In the genomic region with DNA sequence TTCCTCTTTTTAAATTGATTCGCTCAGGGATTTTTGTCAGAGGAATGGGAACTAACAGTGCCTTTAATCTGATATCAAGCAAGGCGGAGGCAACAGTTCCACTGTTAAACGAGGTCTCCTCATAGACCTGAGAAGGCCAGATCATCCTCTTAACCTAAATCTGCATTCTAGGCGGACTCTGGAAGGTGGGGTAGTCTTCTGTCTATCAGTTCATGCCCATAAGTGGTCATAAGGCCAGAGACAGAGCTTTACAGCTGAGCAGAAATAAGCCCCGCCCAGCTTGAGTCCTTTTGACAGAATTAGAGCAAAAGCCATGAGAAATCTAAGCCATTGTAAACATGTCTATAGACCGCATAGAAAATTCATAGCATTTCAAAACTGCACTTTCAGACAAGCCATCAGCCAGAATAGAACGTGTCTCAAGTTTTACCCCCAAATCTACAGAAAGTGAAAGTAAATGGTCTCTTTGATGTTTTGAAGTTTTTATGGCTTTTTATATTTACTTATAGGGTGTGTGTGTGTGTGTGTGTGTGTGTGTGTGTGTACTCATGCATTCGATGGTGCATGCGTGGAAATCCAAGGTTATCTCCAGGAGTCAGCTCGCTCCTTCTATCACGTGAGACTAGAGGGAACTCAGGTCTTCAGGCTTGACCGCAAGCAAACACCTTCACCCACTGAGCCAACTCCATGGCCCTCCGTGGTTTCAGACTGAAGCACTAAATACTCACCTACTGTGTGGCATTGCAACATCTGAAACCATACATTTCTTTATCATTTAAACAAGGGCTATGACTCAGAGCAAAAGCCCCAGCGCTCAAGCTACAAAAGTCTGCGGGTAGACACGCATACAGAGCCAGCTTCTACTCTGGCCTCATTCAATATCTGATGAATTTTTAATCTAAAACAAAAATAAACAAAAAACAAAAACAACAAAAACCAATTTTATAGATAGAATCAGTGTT, we compare ENCODE assay signal across 19 mouse cellular contexts.
DNase-seq lines count a peak whose midpoint lies in the region; ATAC-seq and TF ChIP-seq lines count a peak whose summit lies in the region.
"Had no signal": no experiment of that assay in that cellular context is flagged by ENCODE, and none has a peak within 500 bp of the region (broad histone marks: within the 10 kb centered on the region; RNA-seq: fewer than 3 reads in every experiment).

No protein-coding gene starts in this region.

- H3K27ac ChIP-seq in CH12.LX (ENCODE audit: insufficient read depth, low read depth) = no peak overlapping the region
- H3K27ac ChIP-seq in intestine, embryonic 16.5 days (ENCODE audit: low read length) = no peak overlapping the region
- H3K27ac ChIP-seq in stomach, embryonic 15.5 days = 0 out of 2 replicates have a peak overlapping the region, but pooled peaks have one; percentile 35
- H3K27ac ChIP-seq in kidney, embryonic 15.5 days = no peak overlapping the region
- H3K27ac ChIP-seq: hindbrain, embryonic 12.5 days; limb, embryonic 10.5 days; liver, embryonic 15.5 days; macrophage had no signal

- peaks cover 9 to 32% of the 10 kb centered on the region in 2 experiments for H3K4me1 ChIP-seq in CH12.LX (ENCODE audit: control insufficient read depth in 1 of 2, insufficient read depth in 2 of 2)
- H3K4me1 ChIP-seq in intestine, embryonic 16.5 days (ENCODE audit: control insufficient read depth, insufficient read depth, low read length) = no peaks in the 10 kb centered on the region; the same call in 1 of the 2 replicates
- H3K4me1 ChIP-seq in stomach, embryonic 15.5 days = peaks cover 9% of the 10 kb centered on the region
- H3K4me1 ChIP-seq in kidney, embryonic 15.5 days = peaks cover 6% of the 10 kb centered on the region

- TF ChIP-seq EP300 in CH12.LX (IDR thresholded peaks at IDR 0.05; ENCODE audit: low read length) = no peak

- H3K4me3 ChIP-seq in CH12.LX (replicated peaks in 1 of 3; ENCODE audit: low read depth in 2 of 3, low read length in 2 of 3, poor library complexity in 1 of 3) = no peak overlapping the region
- H3K4me3 ChIP-seq in intestine, embryonic 16.5 days (ENCODE audit: low read length) = no peak overlapping the region
- no peak overlapping the region for H3K4me3 ChIP-seq in stomach, embryonic 15.5 days (replicated peaks)
- no peak overlapping the region for H3K4me3 ChIP-seq in kidney, embryonic 15.5 days (replicated peaks)
- H3K4me3 ChIP-seq: erythroblast, embryonic 14.5 days; heart, embryonic 12.5 days; hindbrain, embryonic 12.5 days; limb, embryonic 10.5 days; liver, embryonic 15.5 days had no signal

- TF ChIP-seq POLR2A in CH12.LX (IDR thresholded peaks at IDR 0.05; ENCODE audit: low read depth, low read length) = no peak

- TF ChIP-seq RAD21 in CH12.LX (IDR thresholded peaks at IDR 0.05; ENCODE audit: low read depth, low read length) = no peak

- peak; percentile 51 for DNase-seq in retina, postnatal 1 day
- DNase-seq in retina, embryonic 14.5 days (ENCODE audit: low spot score) = no peak
- no peak for DNase-seq in CH12.LX (ENCODE audit: extremely low read depth)
- DNase-seq in testis, postnatal 14 days (ENCODE audit: low spot score) = no peak
- DNase-seq: adrenal gland, adult 8-10 months; gastrocnemius, postnatal 14 days; kidney, adult 9 months; thymus, postnatal 36 days had no signal

- H3K9ac ChIP-seq in CH12.LX (ENCODE audit: insufficient read depth, low read depth) = no peak overlapping the region
- no peak overlapping the region for H3K9ac ChIP-seq in intestine, embryonic 16.5 days (ENCODE audit: low read depth, low read length)
- no peak overlapping the region for H3K9ac ChIP-seq in stomach, embryonic 15.5 days
- no peak overlapping the region for H3K9ac ChIP-seq in kidney, embryonic 15.5 days
- H3K9ac ChIP-seq: heart, embryonic 12.5 days; hindbrain, embryonic 12.5 days; liver, embryonic 15.5 days had no signal

- H3K27me3 ChIP-seq in CH12.LX (replicated peaks) = no peaks in the 10 kb centered on the region
- no peaks in the 10 kb centered on the region for H3K27me3 ChIP-seq in intestine, embryonic 16.5 days (replicated peaks; ENCODE audit: control insufficient read depth, insufficient read depth, low read length)
- H3K27me3 ChIP-seq in stomach, embryonic 15.5 days (replicated peaks) = no peaks in the 10 kb centered on the region
- H3K27me3 ChIP-seq in kidney, embryonic 15.5 days = no peaks in the 10 kb centered on the region
- H3K27me3 ChIP-seq: liver, embryonic 15.5 days had no signal

- dilution Hi-C loops in CH12.LX (cut with MboI; ENCODE audit: extremely low pct_ligation_motif_present, extremely low pct_unique_long_range_greater_than_20kb, low sequenced_read_pairs) = no loop called here

- H3K36me3 ChIP-seq in CH12.LX (replicated peaks in 1 of 2; ENCODE audit: control insufficient read depth in 1 of 2, insufficient read depth in 1 of 2, low read length in 1 of 2) = no peaks in the 10 kb centered on the region
- H3K36me3 ChIP-seq in intestine, embryonic 16.5 days (ENCODE audit: control insufficient read depth, insufficient read depth, low read length) = no peaks in the 10 kb centered on the region
- H3K36me3 ChIP-seq in stomach, embryonic 15.5 days = no peaks in the 10 kb centered on the region
- no peaks in the 10 kb centered on the region for H3K36me3 ChIP-seq in kidney, embryonic 15.5 days
- H3K36me3 ChIP-seq: heart, embryonic 12.5 days; hindbrain, embryonic 12.5 days; limb, embryonic 10.5 days; liver, embryonic 15.5 days had no signal

- peaks cover 17% of the 10 kb centered on the region for H3K9me3 ChIP-seq in CH12.LX (replicated peaks; ENCODE audit: low read length)
- no peaks in the 10 kb centered on the region for H3K9me3 ChIP-seq in intestine, embryonic 16.5 days (ENCODE audit: control insufficient read depth, low read length)
- H3K9me3 ChIP-seq in stomach, embryonic 15.5 days = no peaks in the 10 kb centered on the region
- no peaks in the 10 kb centered on the region for H3K9me3 ChIP-seq in kidney, embryonic 15.5 days (replicated peaks)
- H3K9me3 ChIP-seq: heart, embryonic 12.5 days; hindbrain, embryonic 12.5 days; limb, embryonic 10.5 days; liver, embryonic 15.5 days had no signal

- peak; percentile 36; the same call in 1 of the 2 replicates for ATAC-seq in intestine, embryonic 16.5 days
- ATAC-seq in stomach, embryonic 15.5 days (ENCODE audit: insufficient read depth, low FRiP score, low read depth) = 0 out of 2 replicates have a peak, but pooled peaks have one; percentile 42
- ATAC-seq in kidney, embryonic 15.5 days (replicated peaks; ENCODE audit: low FRiP score) = no peak
- ATAC-seq: forebrain, embryonic 16.5 days; midbrain, embryonic 16.5 days had no signal

- H3K4me2 ChIP-seq in CH12.LX (ENCODE audit: insufficient read depth, low read depth, poor library complexity, severe bottlenecking) = peak overlapping the region; percentile 65; the same call in 1 of the 2 replicates
- no peak overlapping the region; the same call in 1 of the 2 replicates for H3K4me2 ChIP-seq in intestine, embryonic 16.5 days (ENCODE audit: low read depth, low read length)
- H3K4me2 ChIP-seq in stomach, embryonic 15.5 days = 0 out of 2 replicates have a peak overlapping the region, but pooled peaks have one; percentile 14
- no peak overlapping the region for H3K4me2 ChIP-seq in kidney, embryonic 15.5 days
- H3K4me2 ChIP-seq: heart, embryonic 12.5 days; hindbrain, embryonic 12.5 days; liver, embryonic 15.5 days had no signal

- in situ Hi-C loops in CH12.LX (cut with MboI; ENCODE audit: low pct_ligation_motif_present, low pct_unique_long_range_greater_than_20kb, low sequenced_read_pairs) = loop anchor here (5.0 kb wide), 1 partner anchor 311 kb away; no protein-coding TSS in a partner anchor

- no peak for TF ChIP-seq CTCF in CH12.LX (conservative IDR thresholded peaks at IDR 0.05 in 1 of 2, IDR thresholded peaks at IDR 0.05 in 1 of 2; ENCODE audit: low read depth in 2 of 2, low read length in 2 of 2)

- no peaks in the 10 kb centered on the region for H3K79me2 ChIP-seq in CH12.LX (replicated peaks; ENCODE audit: control insufficient read depth, extremely low read depth, insufficient read depth, poor library complexity, severe bottlenecking)

- 61% methylated on average over 16 of the region's 16 CpGs for WGBS in intestine, embryonic 16.5 days
- WGBS in stomach, embryonic 15.5 days = 56% methylated on average over 16 of the region's 16 CpGs
- WGBS in kidney, embryonic 15.5 days = 69% methylated on average over 16 of the region's 16 CpGs

TF ChIP-seq in CH12.LX, 34 proteins besides CTCF, POLR2A, EP300 and RAD21:
- no peak for TF ChIP-seq USF2 (conservative IDR thresholded peaks at IDR 0.05; ENCODE audit: low read depth, low read length)
- TF ChIP-seq SMC3 (IDR thresholded peaks at IDR 0.05; ENCODE audit: low read depth, low read length) = no peak
- TF ChIP-seq BHLHE40 (IDR thresholded peaks at IDR 0.05; ENCODE audit: low read depth, low read length) = peak; percentile 43

Comparison
In these comparisons a context has a peak if more than half of its experiments do, and no peak if none do; other contexts are left out.
1. H3K4me2 ChIP-seq: peak in CH12.LX (single experiment) and stomach, embryonic 15.5 days (single experiment); none in intestine, embryonic 16.5 days (single experiment) and kidney, embryonic 15.5 days (single experiment).